Mouse (Mus musculus) olfactory bulb, adult 2 months (tissue): ENCODE results near the gene Smg1. TPM values are rescaled to one million over a fixed set of nuclear protein-coding genes. Genes with fewer than 3 reads are reported as not detected.

Experiments used
- H3K27ac ChIP-seq: fragments of 200-500 bp; 2 replicates; pipeline ENCODE4 v1.5.1; 2012; ENCODE audit warnings: low read depth, low read length; ENCODE audit not compliant: insufficient read depth
- H3K4me1 ChIP-seq: fragments of 200-500 bp; 2 replicates; pipeline ENCODE4 v1.6.1; 2012; ENCODE audit warnings: low read length; ENCODE audit not compliant: control insufficient read depth, insufficient read depth
- H3K4me3 ChIP-seq: fragments of 200-500 bp; 2 replicates; pipeline ENCODE4 v1.5.1; 2012; ENCODE audit warnings: mild to moderate bottlenecking, low read depth, low read length, moderate library complexity; ENCODE audit not compliant: insufficient read depth
- CTCF ChIP-seq: fragments of 200-500 bp; IDR thresholded peaks from 2 replicates; pipeline ENCODE4 v1.5.1; 2012; ENCODE audit warnings: low read depth, mild to moderate bottlenecking, low read length, moderate library complexity; ENCODE audit not compliant: insufficient read depth
- POLR2A ChIP-seq: fragments of 200-500 bp; IDR thresholded peaks from 2 replicates; pipeline ENCODE4 v1.6.1; 2012; ENCODE audit warnings: mild to moderate bottlenecking, low read depth, low read length, moderate library complexity; ENCODE audit not compliant: insufficient read depth
- WGBS: fragments of 180-500 bp; shearing (Covaris S2); methylation state at CpG from one replicate; pipeline ENCODE4 v1.1.7; 2018; 5-methylcytosine and 5-hydroxymethylcytosine counted together
- polyA plus RNA-seq: library from polyadenylated mRNA; stranded (reverse); fragments of >200 nt; gene quantifications from 2 replicates; pipeline ENCODE4 v1.2.4, GENCODE M21; 2012; ENCODE audit warnings: low replicate concordance; ENCODE audit not compliant: missing spikeins, insufficient read depth, insufficient read length

Gene Smg1
- polyA plus RNA-seq, 1 experiment, result 211 TPM

DNA sequence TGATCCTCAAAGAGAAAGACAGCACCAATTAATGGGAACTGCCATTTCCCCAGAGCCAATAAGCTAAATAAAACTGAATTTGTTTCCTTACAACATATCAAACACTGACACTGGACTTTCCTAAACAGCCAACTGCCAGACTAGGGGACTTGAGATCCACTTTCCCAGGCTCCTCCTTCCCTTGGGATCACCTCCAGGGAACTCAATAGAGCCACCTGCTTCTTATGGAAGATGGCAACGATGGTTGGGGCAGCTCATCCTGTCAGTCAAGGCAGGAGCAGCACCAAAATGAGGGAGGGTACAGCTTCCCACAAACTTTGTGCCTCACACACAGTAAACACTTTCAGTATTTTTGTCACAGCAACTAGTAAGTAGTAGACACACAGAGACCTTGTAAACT lies 135.8 kb downstream of the Smg1 start:
- 45% methylated on average over 1 of the region's 1 CpGs for WGBS
- TF ChIP-seq POLR2A (no peak), CTCF (no peak)
- H3K4me1 ChIP-seq, result peaks cover 2% of the 10 kb centered on the region; the same call in 1 of the 2 replicates
- no peak overlapping the region for H3K27ac ChIP-seq
- H3K4me3 ChIP-seq, result no peak overlapping the region

DNA sequence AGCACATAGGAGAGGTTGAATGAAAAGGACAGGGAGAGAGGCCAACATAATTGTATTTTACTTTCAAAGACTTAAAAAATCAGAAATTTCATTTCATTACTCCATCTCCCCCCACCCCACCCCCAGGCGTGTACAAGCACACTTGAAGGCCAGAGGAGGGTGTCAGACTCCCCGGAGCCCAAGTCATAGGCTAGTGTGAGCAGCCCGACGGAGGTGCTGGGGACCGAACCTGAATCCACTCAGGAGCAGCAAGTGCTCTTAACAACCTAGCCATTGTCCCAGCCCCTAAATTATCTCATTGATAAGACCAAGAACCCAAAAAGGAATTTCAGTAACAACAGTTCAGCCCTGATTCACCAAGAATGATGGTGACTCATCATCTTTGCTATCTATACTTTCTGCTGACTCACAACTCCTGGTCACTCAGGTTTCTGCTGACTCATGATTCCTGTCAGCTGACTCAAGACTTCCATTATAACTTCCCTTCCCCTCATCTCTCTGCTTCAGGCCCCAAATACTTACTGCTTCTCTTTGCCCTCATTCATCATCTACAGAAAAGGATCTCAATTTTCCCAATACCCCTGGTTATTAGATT lies 138.9 kb downstream of the Smg1 start:
- WGBS, result 77% methylated on average over 5 of the region's 5 CpGs
- no peak overlapping the region for H3K27ac ChIP-seq
- no peak overlapping the region for H3K4me3 ChIP-seq
- TF ChIP-seq POLR2A (no peak), CTCF (no peak)
- no peaks in the 10 kb centered on the region; the same call in 1 of the 2 replicates for H3K4me1 ChIP-seq

DNA sequence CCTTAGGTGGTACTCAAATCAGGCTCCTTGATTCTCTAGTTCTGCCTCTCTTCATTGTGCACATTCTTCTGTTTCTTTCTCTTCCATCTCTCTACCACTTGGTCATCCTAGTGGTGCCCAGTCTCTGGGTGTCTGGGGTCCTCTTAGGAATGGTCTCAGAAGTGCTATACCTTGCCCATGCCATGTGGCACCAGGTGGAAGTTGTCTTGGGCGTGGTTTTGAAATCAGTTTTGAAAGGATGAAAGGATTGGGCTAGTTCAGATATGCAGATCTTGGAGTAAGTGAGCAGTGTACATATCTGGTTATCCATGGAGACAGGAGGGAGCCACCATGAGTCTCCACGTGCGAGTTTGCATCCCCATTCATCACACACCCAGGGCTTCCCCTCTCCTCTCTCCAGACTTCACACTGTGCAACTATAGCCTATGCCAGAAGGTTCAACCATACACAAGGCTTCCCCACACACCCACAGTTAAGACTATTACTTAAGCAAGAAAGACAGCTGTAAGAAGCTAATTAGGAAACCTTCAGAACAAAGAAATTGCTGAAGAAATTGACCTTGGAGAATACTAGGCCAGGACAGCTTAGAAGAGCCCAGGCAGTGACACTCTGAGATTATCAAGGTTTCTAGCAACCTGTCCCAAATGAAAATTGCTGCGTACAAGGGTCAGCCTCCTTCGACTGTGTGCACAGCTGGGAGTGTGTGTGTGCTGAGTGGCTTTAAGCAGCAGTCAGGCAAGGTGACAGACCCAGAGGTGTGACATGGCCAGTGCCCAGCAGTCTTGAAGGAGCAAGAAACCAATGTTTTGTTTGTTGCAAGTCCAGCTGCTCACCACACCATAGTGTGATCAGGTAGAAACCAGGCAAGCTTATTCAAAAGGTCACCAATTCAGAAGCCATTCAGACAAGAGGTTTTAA lies 139.7 kb downstream of the Smg1 start:
- no peak overlapping the region for H3K4me3 ChIP-seq
- no peaks in the 10 kb centered on the region; the same call in 1 of the 2 replicates for H3K4me1 ChIP-seq
- WGBS, result 56% methylated on average over 5 of the region's 5 CpGs
- TF ChIP-seq POLR2A (no peak), CTCF (no peak)
- H3K27ac ChIP-seq, result no peak overlapping the region

DNA sequence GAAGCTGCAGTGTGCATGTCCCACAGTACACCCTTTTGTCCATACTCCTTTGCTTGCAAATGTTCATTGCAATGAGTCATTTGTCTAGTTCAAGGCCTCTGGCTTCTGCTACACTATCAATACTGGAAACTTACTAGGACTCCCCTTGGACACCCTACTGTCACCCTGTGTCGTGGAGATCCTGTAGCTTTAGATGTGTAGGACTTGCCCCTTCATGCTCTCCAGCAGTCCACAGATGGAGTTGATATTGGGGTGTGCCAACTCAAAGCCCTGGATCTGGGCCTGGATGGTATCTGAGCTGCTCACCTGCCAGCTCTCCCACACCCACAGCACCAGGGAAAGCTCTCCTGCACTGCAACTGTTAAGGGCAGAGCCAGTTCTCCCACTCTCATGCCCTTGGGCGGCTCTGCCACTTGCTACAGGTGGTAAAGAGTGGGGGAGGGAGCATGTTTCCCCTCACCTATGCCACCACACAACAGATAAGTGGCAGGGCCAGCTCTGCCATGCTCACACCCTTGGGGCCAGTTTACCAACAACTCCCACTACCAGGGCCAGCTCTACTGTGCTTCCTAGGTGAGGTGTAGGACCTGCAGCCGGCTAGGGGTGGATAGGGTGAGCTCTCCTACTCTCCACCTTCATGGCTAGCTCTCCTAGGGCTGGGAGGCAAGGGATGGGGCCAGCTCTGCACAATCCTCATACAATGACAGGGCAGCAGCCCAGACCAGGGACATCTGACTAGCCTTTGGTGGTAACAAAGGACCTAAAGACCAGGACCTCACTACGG lies 140.6 kb downstream of the Smg1 start:
- H3K27ac ChIP-seq, result no peak overlapping the region
- TF ChIP-seq CTCF (no peak), POLR2A (no peak)
- no peak overlapping the region for H3K4me3 ChIP-seq
- WGBS, result 56% methylated on average over 4 of the region's 4 CpGs
- no peaks in the 10 kb centered on the region; the same call in 1 of the 2 replicates for H3K4me1 ChIP-seq

DNA sequence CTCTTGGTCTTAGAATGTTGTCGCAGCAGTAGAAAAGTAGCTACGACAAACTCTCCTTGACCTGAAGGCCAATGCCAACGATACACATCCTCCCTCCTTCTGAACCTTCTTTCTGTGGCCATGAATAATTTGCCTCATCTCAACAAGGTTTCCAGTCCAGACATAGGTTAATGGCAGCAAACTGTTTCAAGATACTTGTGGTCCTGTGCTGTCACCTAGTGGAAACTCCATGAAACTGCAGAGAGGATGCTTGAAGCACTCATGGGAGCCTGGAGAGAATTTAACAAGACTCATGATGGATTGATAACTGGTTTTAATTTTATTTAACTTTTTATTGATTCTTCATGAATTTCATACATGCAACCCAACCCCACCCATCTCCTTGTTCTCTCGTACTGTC lies 141.2 kb downstream of the Smg1 start:
- Histone ChIP-seq H3K4me1 (no peaks in the 10 kb centered on the region; the same call in 1 of the 2 replicates), H3K27ac (no peak overlapping the region), H3K4me3 (no peak overlapping the region)
- TF ChIP-seq CTCF (no peak), POLR2A (no peak)
- WGBS, result 45% methylated on average over 4 of the region's 4 CpGs

DNA sequence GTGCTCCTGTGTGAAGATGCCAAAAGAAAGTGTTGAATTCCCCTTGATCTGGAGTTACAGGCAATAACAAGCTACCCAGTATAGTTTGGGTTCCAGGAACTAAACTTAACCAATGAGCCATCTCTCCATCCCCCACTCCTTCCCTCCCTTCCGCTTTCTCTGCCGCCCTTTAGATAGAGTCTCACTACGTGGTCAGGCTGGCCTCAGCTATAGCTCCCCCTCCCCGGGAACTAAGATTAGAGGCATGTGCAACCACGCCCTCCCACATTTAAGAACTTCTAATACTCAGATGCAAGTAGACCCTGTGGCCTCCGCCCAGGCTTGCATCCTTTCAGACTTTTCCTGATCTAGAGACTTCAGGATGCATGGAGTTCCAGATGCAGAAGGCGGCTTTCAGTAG lies 145.9 kb downstream of the Smg1 start:
- H3K4me3 ChIP-seq, result no peak overlapping the region
- no peak overlapping the region for H3K27ac ChIP-seq
- 88% methylated on average over 7 of the region's 7 CpGs for WGBS
- H3K4me1 ChIP-seq, result no peaks in the 10 kb centered on the region
- no peak for TF ChIP-seq POLR2A
- no peak for TF ChIP-seq CTCF

Other genes starting within 250 kb of the Smg1 start
- 1,898 TPM in 1 of 2 replicates, not detected in the other for gene Rps15a, start 127.5 kb downstream of the Smg1 start, polyA plus RNA-seq
- gene Arl6ip1, start 114.0 kb downstream of the Smg1 start, polyA plus RNA-seq, result 146 TPM in 1 of 2 replicates, not detected in the other
- gene Syt17, start 204.6 kb upstream of the Smg1 start, polyA plus RNA-seq, result not detected in 2 replicates
- not detected in 2 replicates for gene Itpripl2, start 248.3 kb upstream of the Smg1 start, polyA plus RNA-seq